ENCODE assay signal across 18 mouse cellular contexts in genomic region chr7:59271775-59272174, GRCm38 (mm10).
"Had no signal": no experiment of that assay in that cellular context is flagged by ENCODE, and none has a peak within 500 bp of the region (broad histone marks: within the 10 kb centered on the region; RNA-seq: fewer than 3 reads in every experiment).

No protein-coding gene starts in this region.

- H3K9me3 ChIP-seq: liver, embryonic 12.5 days; midbrain, embryonic 10.5 days; midbrain, embryonic 12.5 days; neural tube, embryonic 13.5 days; neural tube, embryonic 15.5 days had no signal

- H3K9ac ChIP-seq: liver, embryonic 12.5 days; liver, embryonic 14.5 days; midbrain, embryonic 12.5 days; neural tube, embryonic 13.5 days; neural tube, embryonic 15.5 days had no signal

- H3K4me3 ChIP-seq: liver, embryonic 12.5 days; midbrain, embryonic 10.5 days; midbrain, embryonic 12.5 days; myocyte; neural tube, embryonic 13.5 days; neural tube, embryonic 15.5 days had no signal

- H3K27me3 ChIP-seq: liver, embryonic 12.5 days; midbrain, embryonic 12.5 days; neural tube, embryonic 13.5 days; neural tube, embryonic 15.5 days had no signal

- H3K4me2 ChIP-seq: liver, embryonic 12.5 days; midbrain, embryonic 12.5 days; neural tube, embryonic 13.5 days; neural tube, embryonic 15.5 days had no signal

- DNase-seq: lung, adult 18-20 months; midbrain, embryonic 14.5 days; retina, postnatal 1 day; right cerebral cortex, adult 18-20 months; right cerebral cortex, postnatal 25 days; right cerebral cortex, postnatal 4 days; spleen, adult 18-20 months; thymus, adult 18-20 months; thymus, postnatal 14 days; thymus, postnatal 36 days had no signal

- ATAC-seq: liver, embryonic 12.5 days; midbrain, embryonic 16.5 days had no signal

- H3K4me1 ChIP-seq: midbrain, embryonic 10.5 days; midbrain, embryonic 12.5 days; neural tube, embryonic 13.5 days; neural tube, embryonic 15.5 days had no signal

- H3K27ac ChIP-seq: liver, embryonic 12.5 days; liver, embryonic 14.5 days; midbrain, embryonic 10.5 days; midbrain, embryonic 12.5 days; neural tube, embryonic 13.5 days; neural tube, embryonic 15.5 days had no signal
